Mouse (Mus musculus) megakaryocyte progenitor cell, adult 5-6 weeks (primary cell): ENCODE data around the gene Ttc39b. TPM values are rescaled to one million over a fixed set of nuclear protein-coding genes. Genes with fewer than 3 reads are reported as not detected.

ENCODE experiments used
- ATAC-seq: replicated peaks from 2 replicates; pipeline ENCODE4 v1.8.0; 2016; ENCODE audit warnings: mild to moderate bottlenecking, moderate TSS enrichment, inconsistent platforms; ENCODE audit not compliant: poor library complexity
- total RNA-seq, 2 experiments: library from RNA; stranded (forward) in 1 of 2; stranded (reverse) in 1 of 2; fragments of 157-497, 149-512 nt in 1 of 2; fragments of 200-1000 nt in 1 of 2; gene quantifications; 2 replicates each; pipeline versions ENCODE4 v1.2.3 to v1.2.4; 2015 to 2017

Ttc39b gene
- total RNA-seq, 2 experiments from 2014 or later = 1.00 to 2.9 TPM

DNA sequence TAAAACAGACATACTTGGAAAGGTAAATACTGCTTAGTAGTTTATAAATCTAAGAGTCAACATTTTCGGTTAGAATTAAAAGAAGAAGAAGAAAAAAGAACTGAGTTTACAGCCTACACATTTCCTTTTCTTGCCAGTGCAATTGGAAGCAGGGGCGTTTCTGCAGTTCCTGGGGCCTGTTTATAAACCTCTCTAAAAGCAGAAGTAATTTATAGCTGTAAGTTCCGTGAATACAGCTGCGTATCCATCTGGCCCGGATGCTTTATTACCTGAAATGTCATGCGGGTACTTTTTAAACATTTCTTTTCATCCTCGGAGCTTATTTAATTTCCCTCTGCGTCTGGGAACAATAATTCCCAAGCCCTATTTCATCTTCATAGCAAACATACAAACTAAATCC is 124.7 kb downstream of the Ttc39b start:
- peak; percentile 64 for ATAC-seq

DNA sequence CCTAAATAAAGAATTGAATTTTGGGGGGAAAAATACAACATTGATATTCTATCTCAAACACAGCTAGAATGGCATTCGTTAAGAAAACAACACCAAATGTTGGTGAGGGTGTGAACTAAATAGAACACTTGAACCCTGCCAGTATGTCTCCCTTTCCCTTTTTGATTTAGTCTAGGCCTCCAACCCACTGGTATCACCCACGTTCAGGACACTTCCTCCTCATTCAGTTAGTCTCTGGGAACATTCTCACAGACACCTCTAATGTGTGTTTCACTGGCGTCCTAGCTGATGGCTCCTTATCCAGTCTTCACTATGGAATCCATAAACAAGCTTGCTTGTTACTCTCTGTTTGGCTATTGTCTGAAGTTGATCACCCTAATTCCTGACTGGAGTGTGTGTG is 125.9 kb downstream of the Ttc39b start:
- ATAC-seq = no peak

DNA sequence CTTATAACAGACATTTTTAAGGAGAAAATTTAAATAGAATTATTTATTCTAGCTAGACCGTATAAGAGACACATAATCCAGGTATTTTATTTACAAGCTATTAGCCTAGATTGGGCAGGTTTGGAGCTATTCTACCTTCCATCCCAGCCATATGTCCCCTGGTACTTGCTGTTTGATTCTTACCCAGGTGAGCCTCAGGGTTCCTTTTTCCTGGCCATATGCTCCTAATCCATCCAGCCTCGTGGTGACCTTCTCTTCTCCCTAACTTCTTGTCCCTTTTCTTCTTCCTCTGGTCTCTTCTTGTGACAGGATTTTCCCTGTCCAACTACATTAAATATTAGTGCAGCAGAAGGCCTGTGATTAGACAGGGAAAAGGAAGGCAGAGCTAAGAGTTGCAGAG is 134.3 kb downstream of the Ttc39b start:
- no peak for ATAC-seq

DNA sequence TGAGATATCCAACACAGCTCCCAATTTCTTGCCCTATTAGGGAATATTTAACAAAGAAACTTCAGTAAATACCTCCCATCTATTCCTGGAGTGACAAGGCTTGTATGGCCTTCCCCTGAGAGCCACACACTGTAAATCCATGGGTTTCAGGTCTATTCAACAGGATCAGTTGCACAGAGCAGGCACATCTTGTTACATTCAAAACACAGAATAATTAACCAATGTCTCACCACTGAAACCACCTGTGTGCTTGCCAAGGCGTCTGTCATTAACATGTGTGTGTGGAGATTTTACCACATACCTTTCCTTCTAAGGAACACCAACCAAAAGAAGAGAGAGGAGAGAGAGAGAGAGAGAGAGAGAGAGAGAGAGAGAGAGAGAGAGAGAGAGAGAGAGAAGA is 136.7 kb downstream of the Ttc39b start:
- no peak for ATAC-seq

- no peak for ATAC-seq
Measured at GRCm38 (mm10) chr4:83186448-83186847, 137.6 kb downstream of the Ttc39b start.

GRCm38 (mm10) chr4:83183288-83183930 is 140.6 kb downstream of the Ttc39b start:
- peak; percentile 85 for ATAC-seq

GRCm38 (mm10) chr4:83182178-83183068 is 141.6 kb downstream of the Ttc39b start:
- ATAC-seq = no peak

DNA sequence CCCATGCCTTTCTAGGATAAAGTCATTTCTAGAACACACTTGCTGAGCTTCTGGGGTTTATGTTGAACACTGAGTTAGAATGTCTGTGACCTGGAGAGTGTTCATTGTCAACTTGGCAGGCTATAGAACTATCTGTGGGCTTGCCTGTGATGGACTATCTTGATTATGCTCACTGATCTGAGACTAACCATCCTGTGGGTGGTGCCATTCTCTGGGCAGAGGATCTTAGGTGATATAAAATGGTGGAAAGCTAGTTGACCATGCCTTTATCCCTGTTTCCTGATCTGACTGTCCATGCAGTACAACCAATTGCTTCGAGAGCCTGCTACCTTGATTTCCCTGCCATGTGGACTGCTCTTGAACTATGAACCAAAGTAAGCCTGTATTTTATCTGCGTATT is 146.6 kb downstream of the Ttc39b start:
- no peak for ATAC-seq

GRCm38 (mm10) chr4:83174946-83175345 is 149.1 kb downstream of the Ttc39b start:
- no peak for ATAC-seq

DNA sequence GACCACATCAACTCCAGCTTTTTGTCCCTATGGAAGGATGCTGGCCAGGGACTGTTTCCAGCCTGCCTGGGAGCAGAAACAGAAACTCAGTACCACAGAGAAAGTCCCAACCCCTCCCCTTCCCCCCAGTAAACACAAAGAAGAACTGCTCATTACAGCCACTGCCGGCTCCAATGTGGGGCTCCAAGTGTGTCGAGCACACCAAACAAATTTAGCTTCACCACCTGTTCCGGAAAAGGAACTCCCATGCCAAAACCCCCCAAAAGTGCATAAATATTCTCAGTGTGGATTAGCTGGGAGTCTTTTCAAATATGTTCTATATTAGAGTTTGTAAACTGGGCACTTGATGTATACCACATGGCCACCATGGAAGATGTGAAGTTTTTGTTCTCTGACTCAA is 151.8 kb downstream of the Ttc39b start:
- ATAC-seq = no peak

DNA sequence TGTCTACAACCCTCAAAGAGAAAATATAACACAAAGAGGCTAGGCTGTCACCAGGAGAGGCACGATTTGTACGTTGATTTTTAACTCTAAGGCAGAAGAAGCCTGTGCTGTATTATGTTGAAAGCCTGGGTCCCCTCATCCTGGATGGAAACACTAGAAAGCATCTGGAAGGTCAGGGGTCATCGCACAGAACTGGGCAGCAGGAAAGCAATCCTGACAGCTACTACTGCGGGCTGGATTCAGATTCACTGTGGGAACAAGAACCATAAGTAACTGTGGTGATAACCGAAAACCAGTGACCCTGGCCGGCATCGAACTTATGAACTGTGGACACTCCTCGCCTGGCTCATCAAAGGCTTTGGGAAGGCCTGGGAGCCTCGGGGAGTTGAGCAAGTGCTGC is 153.3 kb downstream of the Ttc39b start:
- ATAC-seq = no peak

Other genes with a start within 250 kb of the Ttc39b start
- 16.3 and 23.8 TPM in 2 replicates for gene Snapc3, start 93.5 kb upstream of the Ttc39b start, total RNA-seq (2015)
- gene Snapc3, start 93.5 kb upstream of the Ttc39b start, total RNA-seq (2017) = 33.6 and 35.0 TPM in 2 replicates
- 154 and 173 TPM in 2 replicates for gene Psip1, start 162.2 kb upstream of the Ttc39b start, total RNA-seq (2015)
- 158 and 198 TPM in 2 replicates for gene Psip1, start 162.2 kb upstream of the Ttc39b start, total RNA-seq (2017)
- 3.4 and 5.9 TPM in 2 replicates for gene Ccdc171, start 201.3 kb upstream of the Ttc39b start, total RNA-seq (2015)
- gene Ccdc171, start 201.3 kb upstream of the Ttc39b start, total RNA-seq (2017) = 6.2 and 8.7 TPM in 2 replicates